Mouse (Mus musculus): ENCODE results near the gene Ankfy1. TPM values are rescaled to one million over a fixed set of nuclear protein-coding genes. Genes with fewer than 3 reads are reported as not detected.

Ankfy1 gene
- polyA plus RNA-seq (2014; fragmentation: Illumina TruSeq; extraction: RNeasy Lipid Tissue Mini Kit (QIAGEN cat#74804); ENCODE audit: low replicate concordance) = 39.9 TPM

DNA sequence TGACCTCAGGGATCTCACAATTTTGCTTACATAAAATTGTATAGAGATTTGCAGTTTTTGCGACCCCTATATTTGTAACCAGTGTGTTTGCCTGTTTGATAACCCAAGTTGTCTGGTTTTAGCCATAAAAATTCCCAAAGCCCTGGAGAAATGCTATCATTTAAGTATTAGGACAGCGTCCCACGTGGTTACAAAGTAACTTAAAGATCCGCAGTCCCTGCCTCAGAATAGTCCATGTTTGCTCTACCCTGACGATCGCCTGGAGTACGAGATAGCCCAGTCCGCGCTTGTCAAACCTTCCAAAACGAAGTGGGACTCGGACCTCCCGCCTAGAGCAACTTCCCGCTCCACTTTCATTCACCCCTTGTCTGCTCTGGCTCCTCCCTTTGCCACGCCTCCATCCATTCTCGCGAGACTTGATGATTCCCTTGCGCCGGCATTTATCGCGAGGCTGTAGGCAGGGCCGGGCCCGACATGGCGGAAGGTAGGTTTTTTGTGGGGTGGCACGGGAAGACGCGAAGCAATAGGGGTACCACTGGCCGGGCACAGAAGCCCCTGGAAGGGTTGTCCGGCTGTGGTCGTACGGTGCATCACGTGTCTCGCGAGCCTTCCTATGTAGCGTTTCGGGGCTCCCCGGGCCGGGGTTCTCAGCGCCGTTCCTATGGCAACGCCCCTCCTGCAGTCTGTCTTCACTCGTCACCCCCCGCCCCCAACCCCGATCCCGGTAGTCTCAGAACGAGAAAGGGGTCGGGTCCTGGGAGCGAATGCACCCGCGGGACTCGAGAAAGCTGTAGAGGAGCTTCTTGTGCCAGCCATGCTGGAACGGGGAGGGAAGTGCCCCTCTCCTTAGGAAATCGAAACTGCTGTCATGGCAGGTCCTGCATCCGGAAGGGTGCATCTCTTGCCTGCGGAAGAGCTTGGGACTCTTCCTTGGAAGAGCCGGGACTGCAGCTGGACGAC is at the start of gene Ankfy1:
TSS of gene Ankfy1 (plus strand) at position 456 of the 960 bp plus-strand sequence.

GRCm38 (mm10) chr11:72795455-72796295 is 105.9 kb downstream of the Ankfy1 start, which contains the start of the genes Cyb5d2 and Zzef1:
Gene Cyb5d2 (minus strand): TSS chr11:72796142.
Gene Zzef1 (plus strand): TSS chr11:72796226.

Other genes with a start within 250 kb of the Ankfy1 start
- 13.8 TPM for gene Mybbp1a, start 248.7 kb upstream of the Ankfy1 start, polyA plus RNA-seq (2014; fragmentation: Illumina TruSeq; extraction: RNeasy Lipid Tissue Mini Kit (QIAGEN cat#74804); ENCODE audit: low replicate concordance)
- 2.1 TPM for gene Spns2, start 200.1 kb upstream of the Ankfy1 start, polyA plus RNA-seq (2014; fragmentation: Illumina TruSeq; extraction: RNeasy Lipid Tissue Mini Kit (QIAGEN cat#74804); ENCODE audit: low replicate concordance)
- not detected for gene Spns3, start 139.5 kb upstream of the Ankfy1 start, polyA plus RNA-seq (2014; fragmentation: Illumina TruSeq; extraction: RNeasy Lipid Tissue Mini Kit (QIAGEN cat#74804); ENCODE audit: low replicate concordance)
- gene Ube2g1, start 82.7 kb upstream of the Ankfy1 start, polyA plus RNA-seq (2014; fragmentation: Illumina TruSeq; extraction: RNeasy Lipid Tissue Mini Kit (QIAGEN cat#74804); ENCODE audit: low replicate concordance) = 132 TPM
- 10.0 TPM for gene Cyb5d2, start 106.1 kb downstream of the Ankfy1 start, polyA plus RNA-seq (2014; fragmentation: Illumina TruSeq; extraction: RNeasy Lipid Tissue Mini Kit (QIAGEN cat#74804); ENCODE audit: low replicate concordance)
- gene Zzef1, start 106.2 kb downstream of the Ankfy1 start, polyA plus RNA-seq (2014; fragmentation: Illumina TruSeq; extraction: RNeasy Lipid Tissue Mini Kit (QIAGEN cat#74804); ENCODE audit: low replicate concordance) = 38.1 TPM